Mouse (Mus musculus) CD4-positive naive resting alpha-beta T cell, adult 76 days (primary cell): ENCODE results near the gene Ppp1r12c. TPM values are rescaled to one million over a fixed set of nuclear protein-coding genes. Genes with fewer than 3 reads are reported as not detected.

Experiments
- total RNA-seq: library from RNA; stranded (reverse); gene quantifications from one replicate; pipeline ENCODE4 v1.2.4, GENCODE M21; 2023

Gene Ppp1r12c
- 302 TPM for total RNA-seq

GRCm38 (mm10) chr7:4501558-4502397, at the start of gene Ppp1r12c:
Gene Ppp1r12c, minus strand, starts transcription at chr7:4501680.

DNA sequence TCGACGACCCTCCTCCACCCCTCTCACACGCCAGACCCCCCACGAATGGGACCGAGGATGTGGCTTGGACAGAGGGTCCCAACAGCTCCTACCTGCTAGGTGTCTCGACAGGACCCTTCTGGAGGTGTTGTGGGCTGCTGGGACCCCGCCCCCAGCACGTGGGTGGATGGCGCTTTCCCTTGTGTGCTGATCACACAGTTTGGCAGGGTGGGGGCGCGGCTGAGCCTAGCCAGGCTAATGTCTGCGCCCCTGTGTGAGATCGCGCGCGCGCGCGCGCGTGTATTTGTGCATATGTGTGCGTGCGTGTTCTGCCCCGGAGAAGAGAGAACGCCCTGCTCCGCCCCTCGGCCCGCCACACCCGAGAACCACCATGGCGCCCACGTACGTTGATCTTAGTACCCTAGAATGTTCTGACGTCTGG, 45.8 kb upstream of the Ppp1r12c start, which contains the start of gene Syt5:
Syt5 (minus strand) TSS at position 321 of the 421 bp plus-strand sequence.

DNA sequence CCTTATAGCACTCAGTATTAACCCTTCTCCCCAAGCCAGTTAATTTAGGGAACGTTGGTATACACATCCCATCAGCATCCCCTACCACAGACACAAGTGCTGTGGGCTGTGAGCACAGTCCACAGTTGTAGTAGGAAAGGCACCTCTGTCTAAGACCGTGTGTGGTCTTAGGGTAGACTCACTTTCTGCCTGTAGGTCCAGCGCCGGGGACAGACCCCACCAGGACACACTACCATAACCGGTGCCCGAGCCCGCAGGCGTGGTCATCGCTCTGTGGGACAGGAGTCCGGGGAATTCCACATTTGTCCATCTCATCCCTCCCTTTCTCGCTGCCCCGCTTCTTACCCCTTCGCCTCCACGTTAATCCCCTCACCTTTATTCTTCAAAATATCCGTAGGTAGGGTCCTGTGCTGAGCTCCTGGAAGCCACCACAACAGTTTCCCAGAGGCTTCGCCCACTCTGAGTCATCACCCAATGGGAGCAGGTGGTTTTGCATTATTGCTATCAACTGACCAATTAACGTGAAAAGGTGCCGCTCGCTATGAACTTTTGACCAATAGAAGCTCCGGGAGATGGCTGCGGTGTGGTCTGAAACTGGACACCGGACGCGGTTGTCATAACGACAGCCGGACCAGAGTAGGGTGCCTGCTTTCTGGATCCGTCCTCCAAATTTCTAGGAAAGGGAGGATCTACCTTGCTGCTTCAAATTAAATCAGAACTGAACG, 30.7 kb upstream of the Ppp1r12c start, which contains the start of gene Dnaaf3:
Dnaaf3 (minus strand) TSS at position 449 of the 725 bp plus-strand sequence.

DNA sequence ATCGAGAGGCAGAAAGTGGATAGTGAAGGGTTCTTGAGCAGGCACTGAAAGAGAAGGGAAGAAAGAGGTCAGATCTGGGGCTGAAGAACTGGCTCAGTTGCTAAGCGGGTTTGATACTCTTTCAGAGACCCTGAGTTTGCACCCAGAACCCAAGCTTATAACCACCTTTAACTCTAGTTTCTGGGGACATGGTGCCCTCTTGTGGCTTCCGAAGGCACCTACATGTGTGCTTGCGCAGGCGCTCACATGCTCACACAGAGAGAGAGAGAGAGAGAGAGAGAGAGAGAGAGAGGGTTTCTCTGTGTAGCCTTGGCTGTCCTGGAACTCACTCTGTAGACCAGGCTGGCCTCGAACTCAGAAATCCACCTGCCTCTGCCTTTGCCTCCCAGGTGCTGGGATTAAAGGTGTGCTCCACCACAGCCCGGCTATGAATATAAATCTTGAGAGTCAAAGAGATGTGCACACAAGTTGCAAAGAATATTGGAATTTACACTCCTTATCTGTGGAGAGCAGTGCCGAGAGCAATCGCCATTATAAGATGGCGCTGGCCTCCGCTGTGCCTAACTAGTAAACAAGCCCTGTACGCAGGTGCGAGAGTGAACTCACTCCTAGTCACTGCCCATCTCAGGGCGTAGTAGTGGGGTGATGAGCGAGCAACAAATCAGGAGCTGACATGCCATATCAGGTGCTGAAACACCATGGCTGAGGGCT, 22.9 kb upstream of the Ppp1r12c start, which contains the start of gene Tnni3:
Tnni3 (minus strand) TSS at position 18 of the 711 bp plus-strand sequence.

DNA sequence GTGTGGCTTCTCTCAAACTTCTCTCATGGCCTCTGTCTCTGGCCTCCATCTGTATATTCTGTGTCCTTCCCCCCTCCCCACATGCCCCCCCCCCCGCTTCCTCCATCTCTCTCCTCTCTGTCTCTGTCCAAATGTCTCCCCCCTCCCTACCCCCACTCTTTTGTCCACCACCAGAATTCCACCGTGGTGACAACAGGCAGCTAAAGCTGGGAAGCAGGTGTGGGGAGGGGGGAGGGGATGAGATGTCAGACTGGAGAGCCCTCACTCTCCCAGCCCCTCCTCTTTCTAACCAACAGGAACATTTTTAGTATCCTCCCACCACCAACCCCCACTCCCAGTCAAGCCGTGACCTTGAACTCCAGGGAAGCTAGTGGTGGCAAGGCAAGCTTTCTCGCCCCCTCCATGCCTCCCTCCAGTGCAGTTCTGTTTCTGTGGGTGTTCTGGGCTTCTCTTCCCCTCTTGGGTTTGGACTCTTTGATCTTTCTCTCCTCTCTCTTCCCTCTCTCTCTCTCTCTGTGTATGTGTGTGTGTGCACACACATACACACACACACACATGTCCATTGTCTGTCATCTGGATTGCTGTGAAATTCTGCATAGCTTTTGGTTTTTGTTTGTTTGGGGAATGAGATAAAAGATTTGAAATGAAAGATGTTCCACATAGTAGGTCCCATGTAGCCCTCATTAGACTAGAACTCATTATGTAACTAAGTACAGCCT, 15.0 kb upstream of the Ppp1r12c start, which contains the start of gene Tnnt1:
Tnnt1 (minus strand) TSS at position 51 of the 719 bp plus-strand sequence.

DNA sequence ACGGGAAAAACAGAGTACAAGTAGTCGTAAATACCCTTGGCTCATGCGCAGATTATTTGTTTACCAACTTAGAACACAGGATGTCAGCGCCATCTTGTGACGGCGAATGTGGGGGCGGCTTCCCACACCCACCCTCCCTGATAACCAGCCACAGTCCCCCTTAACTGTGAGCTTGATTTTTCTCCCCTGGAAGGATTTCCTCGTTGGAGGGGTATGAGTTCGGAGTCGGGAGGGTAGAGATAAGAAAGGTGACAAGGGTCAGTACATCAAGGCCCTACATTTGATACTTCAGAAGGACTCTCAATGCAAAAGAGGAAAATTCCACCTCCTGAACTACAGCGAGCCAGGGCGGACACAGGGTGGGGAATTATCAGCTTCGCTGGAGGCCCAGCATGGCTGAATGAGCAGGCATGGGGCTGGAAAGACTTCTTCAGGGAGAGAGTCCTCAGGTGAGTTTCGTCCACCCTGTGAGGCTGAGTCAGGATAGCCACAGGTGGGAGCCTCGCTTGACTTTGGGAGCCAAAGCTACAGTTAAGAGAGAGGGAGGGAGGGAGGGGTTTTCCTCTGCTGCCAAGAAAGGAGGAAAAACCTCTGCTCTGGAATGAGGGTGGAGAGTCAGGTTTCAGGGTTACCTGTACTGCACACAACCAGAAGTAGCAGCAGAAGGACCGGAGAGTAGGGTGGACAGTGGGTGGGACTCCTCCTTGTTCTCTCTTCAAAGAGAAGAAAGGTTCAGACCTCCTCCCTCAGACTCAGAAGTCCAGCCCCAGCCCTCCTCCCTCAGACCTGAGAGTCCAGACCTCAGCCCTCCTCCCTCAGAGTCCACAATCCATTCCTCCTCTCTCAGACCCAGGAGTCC, 40.7 kb downstream of the Ppp1r12c start, which contains the start of gene Eps8l1:
Eps8l1 (plus strand) TSS at position 99 of the 859 bp plus-strand sequence.

DNA sequence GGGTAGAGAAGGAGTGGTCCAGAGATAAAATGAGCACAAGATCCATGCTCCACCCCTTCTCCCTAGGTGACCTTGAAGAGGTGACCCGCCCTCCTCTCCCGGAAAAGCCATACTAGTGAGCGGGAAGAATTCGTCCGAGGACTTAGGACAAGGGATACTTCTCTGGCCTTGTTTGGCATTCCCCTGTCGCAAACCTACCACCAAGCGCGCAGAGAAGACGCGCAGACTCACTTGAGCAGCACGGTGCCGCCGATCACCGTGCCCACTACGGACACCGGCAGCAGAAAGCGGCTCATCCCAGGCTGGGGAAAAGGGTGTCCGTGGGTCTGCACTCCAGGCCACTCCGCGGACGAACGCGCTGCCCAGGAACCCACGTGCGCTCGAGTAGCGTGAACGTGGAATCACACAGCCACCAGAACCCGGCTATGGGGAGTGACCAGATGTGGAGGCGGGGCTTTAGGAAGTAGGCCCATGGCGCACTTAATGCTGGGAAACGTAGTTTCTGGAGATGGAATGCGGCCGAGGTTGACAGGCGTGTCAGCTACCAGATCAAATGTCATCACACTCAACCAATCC, 56.2 kb downstream of the Ppp1r12c start, which contains the start of gene Rdh13:
Rdh13 (minus strand) TSS at position 434 of the 576 bp plus-strand sequence.

Other genes with a start within 250 kb of the Ppp1r12c start
- gene Ncr1, start 164.0 kb downstream of the Ppp1r12c start, total RNA-seq = 2.7 TPM
- gene Gp6, start 103.9 kb downstream of the Ppp1r12c start, total RNA-seq = 0.12 TPM
- gene Rdh13, start 56.0 kb downstream of the Ppp1r12c start, total RNA-seq = 8.8 TPM
- gene Eps8l1, start 41.0 kb downstream of the Ppp1r12c start, total RNA-seq = 40.5 TPM
- gene Tnnt1, start 14.7 kb upstream of the Ppp1r12c start, total RNA-seq = 8.4 TPM
- gene Tnni3, start 22.5 kb upstream of the Ppp1r12c start, total RNA-seq = 1.0 TPM
- gene Dnaaf3, start 30.8 kb upstream of the Ppp1r12c start, total RNA-seq = 0.26 TPM
- gene Syt5, start 45.9 kb upstream of the Ppp1r12c start, total RNA-seq = not detected
- not detected for gene Ptprh, start 102.4 kb upstream of the Ppp1r12c start, total RNA-seq
- gene Tmem86b, start 129.7 kb upstream of the Ppp1r12c start, total RNA-seq = 51.6 TPM
- gene Ppp6r1, start 157.3 kb upstream of the Ppp1r12c start, total RNA-seq = 282 TPM
- gene Hspbp1, start 183.4 kb upstream of the Ppp1r12c start, total RNA-seq = 71.8 TPM
- gene Brsk1, start 188.9 kb upstream of the Ppp1r12c start, total RNA-seq = not detected
- gene Tmem150b, start 223.6 kb upstream of the Ppp1r12c start, total RNA-seq = 0.76 TPM
- 61.4 TPM for gene Kmt5c, start 238.4 kb upstream of the Ppp1r12c start, total RNA-seq